Mouse (Mus musculus) liver (tissue): ENCODE data around the gene Iffo1.

Source experiments
- DNase-seq: peaks from one replicate; pipeline ENCODE4 v3.0.0-alpha.2; 2020; ENCODE audit warnings: mixed read lengths

The Iffo1 gene

GRCm38 (mm10) chr6:125142436-125142835 lies 2.6 kb upstream of the Iffo1 start:
- no peak for DNase-seq

- no peak for DNase-seq
These were observed 1.9 kb upstream of the Iffo1 start for GRCm38 (mm10) chr6:125143128-125143527.

- no peak for DNase-seq
These were observed 1.1 kb upstream of the Iffo1 start for GRCm38 (mm10) chr6:125143904-125144303.

GRCm38 (mm10) chr6:125145479-125145951 lies 474 bp downstream of the Iffo1 start:
- DNase-seq: peak; percentile 55

GRCm38 (mm10) chr6:125146148-125146547 lies 1.1 kb downstream of the Iffo1 start:
- no peak for DNase-seq

GRCm38 (mm10) chr6:125146797-125147196 lies 1.8 kb downstream of the Iffo1 start:
- DNase-seq: no peak

- no peak for DNase-seq
These were observed 2.3 kb downstream of the Iffo1 start for GRCm38 (mm10) chr6:125147329-125147728.

- no peak for DNase-seq
These were observed 3.3 kb downstream of the Iffo1 start for GRCm38 (mm10) chr6:125148251-125148925.

- no peak for DNase-seq
These were observed 4.0 kb downstream of the Iffo1 start for GRCm38 (mm10) chr6:125148926-125149568.

- DNase-seq: no peak
These were observed 4.5 kb downstream of the Iffo1 start for GRCm38 (mm10) chr6:125149569-125149950.

- DNase-seq: no peak
These were observed 7.4 kb downstream of the Iffo1 start for GRCm38 (mm10) chr6:125152212-125153017.

GRCm38 (mm10) chr6:125153018-125153389 lies 8.0 kb downstream of the Iffo1 start:
- DNase-seq: no peak

- no peak for DNase-seq
These were observed 8.6 kb downstream of the Iffo1 start for GRCm38 (mm10) chr6:125153682-125154081.

GRCm38 (mm10) chr6:125154550-125154949 lies 9.5 kb downstream of the Iffo1 start:
- no peak for DNase-seq

GRCm38 (mm10) chr6:125155262-125155661 lies 10.2 kb downstream of the Iffo1 start:
- DNase-seq: no peak

- no peak for DNase-seq
These were observed 11.4 kb downstream of the Iffo1 start for GRCm38 (mm10) chr6:125156491-125156890.

GRCm38 (mm10) chr6:125156903-125157614 lies 12.0 kb downstream of the Iffo1 start:
- DNase-seq: no peak

GRCm38 (mm10) chr6:125158944-125159492 lies 14.0 kb downstream of the Iffo1 start:
- no peak for DNase-seq

- no peak for DNase-seq
These were observed 14.9 kb downstream of the Iffo1 start for GRCm38 (mm10) chr6:125159773-125160557.

GRCm38 (mm10) chr6:125160558-125160853 lies 15.5 kb downstream of the Iffo1 start:
- DNase-seq: no peak

- DNase-seq: peak; percentile 67
These were observed 16.1 kb downstream of the Iffo1 start for GRCm38 (mm10) chr6:125160854-125161760.
